Mouse (Mus musculus) B cell, adult 2 months (primary cell): Measurements from ENCODE around the gene Dclk2.

Experiments used
- DNase-seq, 2 experiments: peaks; one replicate each; pipeline ENCODE4 v3.0.0; 2022

Gene Dclk2

GRCm38 (mm10) chr3:86754595-86755557 lies 165.8 kb downstream of the Dclk2 start:
- no peak for DNase-seq

- no peak for DNase-seq
Observed at GRCm38 (mm10) chr3:86754178-86754577, 166.5 kb downstream of the Dclk2 start.

- DNase-seq: no peak
Observed at GRCm38 (mm10) chr3:86750652-86751051, 170.0 kb downstream of the Dclk2 start.

GRCm38 (mm10) chr3:86745769-86746512 lies 174.7 kb downstream of the Dclk2 start:
- no peak for DNase-seq

GRCm38 (mm10) chr3:86745348-86745747 lies 175.3 kb downstream of the Dclk2 start:
- DNase-seq: no peak

GRCm38 (mm10) chr3:86739745-86740144 lies 180.9 kb downstream of the Dclk2 start:
- no peak for DNase-seq

GRCm38 (mm10) chr3:86738831-86739230 lies 181.8 kb downstream of the Dclk2 start:
- no peak for DNase-seq
